Mouse (Mus musculus) liver, postnatal 0 days (tissue): ENCODE results near the gene Abcf2. TPM values are rescaled to one million over a fixed set of nuclear protein-coding genes. Genes with fewer than 3 reads are reported as not detected.

ENCODE experiments used
- ATAC-seq: fragments of 200-750 bp; cut with Nextera tagmentation; 2 replicates; pipeline ENCODE4 v1.8.0; 2017; ENCODE audit warnings: mild to moderate bottlenecking, moderate library complexity
- DNase-seq: peaks from one replicate; pipeline ENCODE4 v3.0.0-alpha.2; 2016
- H3K27ac ChIP-seq: fragments of 300-500 bp; sonication (generic); 2 replicates; pipeline ENCODE4 v1.5.1; 2014; ENCODE audit warnings: antibody characterized with exemption, moderate library complexity, mild to moderate bottlenecking, low read depth
- H3K27me3 ChIP-seq: fragments of 300-500 bp; sonication (generic); 2 replicates; pipeline ENCODE4 v1.6.1; 2014; ENCODE audit warnings: low read length, control low read depth, mixed read lengths; ENCODE audit not compliant: insufficient read depth
- H3K36me3 ChIP-seq: fragments of 300-500 bp; sonication (generic); replicated peaks from 2 replicates; pipeline ENCODE4 v1.6.1; 2014; ENCODE audit warnings: mild to moderate bottlenecking, control low read depth, low read length, moderate library complexity, mixed read lengths; ENCODE audit not compliant: insufficient read depth
- H3K4me1 ChIP-seq: fragments of 300-500 bp; sonication (generic); 2 replicates; pipeline ENCODE4 v1.6.1; 2014; ENCODE audit warnings: antibody characterized with exemption, mild to moderate bottlenecking, control low read depth; ENCODE audit not compliant: insufficient read depth
- H3K4me2 ChIP-seq: fragments of 300-500 bp; sonication (generic); 2 replicates; pipeline ENCODE4 v1.6.1; 2014; ENCODE audit warnings: low read depth, mild to moderate bottlenecking, low read length, moderate library complexity, mixed read lengths
- H3K4me3 ChIP-seq: fragments of 300-500 bp; sonication (generic); 2 replicates; pipeline ENCODE4 v1.5.1; 2014; ENCODE audit warnings: low read depth, low read length
- H3K9ac ChIP-seq: fragments of 300-500 bp; sonication (generic); replicated peaks from 2 replicates; pipeline ENCODE4 v1.6.1; 2014; ENCODE audit warnings: mild to moderate bottlenecking, moderate library complexity
- H3K9me3 ChIP-seq: fragments of 300-500 bp; sonication (generic); 2 replicates; pipeline ENCODE4 v1.6.1; 2016; ENCODE audit warnings: mild to moderate bottlenecking, control low read depth, low read length, mixed read lengths
- CTCF ChIP-seq: sonication (generic); IDR thresholded peaks from 2 replicates; pipeline ENCODE4 v1.5.1; 2016; ENCODE audit warnings: antibody characterized with exemption, low read depth
- EP300 ChIP-seq: IDR thresholded peaks from 2 replicates; pipeline ENCODE4 v1.6.1; 2016; ENCODE audit warnings: antibody characterized with exemption, low read depth, mild to moderate bottlenecking
- WGBS: fragments of 180-500 bp; shearing (Covaris S2); extraction: QIAGEN DNeasy Blood & Tissue Kit; methylation state at CpG from one replicate; pipeline ENCODE4 v1.1.7; 2014; ENCODE audit not compliant: insufficient replicate concordance; 5-methylcytosine and 5-hydroxymethylcytosine counted together
- polyA plus RNA-seq: library from polyadenylated mRNA; unstranded; fragments of >200 nt; fragmentation: Nextera tagmentation; extraction: Ambion mirVana; gene quantifications from 2 replicates; pipeline ENCODE4 v1.2.1, GENCODE M21; 2015

The Abcf2 gene
- polyA plus RNA-seq, 1 experiment from 2014 or later: 26.4 TPM

GRCm38 (mm10) chr5:24602751-24603343, 25.6 kb upstream of the Abcf2 start:
- Histone ChIP-seq H3K27me3 (peaks cover 87% of the 10 kb centered on the region), H3K36me3 (no peaks in the 10 kb centered on the region), H3K4me2 (peak overlapping the region; percentile 71), H3K4me3 (peak overlapping the region; percentile 40), H3K9ac (peak overlapping the region; percentile 50; the same call in 1 of the 2 replicates), H3K9me3 (no peaks in the 10 kb centered on the region), H3K4me1 (peaks cover 27% of the 10 kb centered on the region), H3K27ac (peak overlapping the region; percentile 60; the same call in 1 of the 2 replicates)
- DNase-seq (peak; percentile 70), ATAC-seq (peak; percentile 60)
- no peak for TF ChIP-seq EP300
- no peak for TF ChIP-seq CTCF
- 3% methylated on average over 16 of the region's 16 CpGs for WGBS

DNA sequence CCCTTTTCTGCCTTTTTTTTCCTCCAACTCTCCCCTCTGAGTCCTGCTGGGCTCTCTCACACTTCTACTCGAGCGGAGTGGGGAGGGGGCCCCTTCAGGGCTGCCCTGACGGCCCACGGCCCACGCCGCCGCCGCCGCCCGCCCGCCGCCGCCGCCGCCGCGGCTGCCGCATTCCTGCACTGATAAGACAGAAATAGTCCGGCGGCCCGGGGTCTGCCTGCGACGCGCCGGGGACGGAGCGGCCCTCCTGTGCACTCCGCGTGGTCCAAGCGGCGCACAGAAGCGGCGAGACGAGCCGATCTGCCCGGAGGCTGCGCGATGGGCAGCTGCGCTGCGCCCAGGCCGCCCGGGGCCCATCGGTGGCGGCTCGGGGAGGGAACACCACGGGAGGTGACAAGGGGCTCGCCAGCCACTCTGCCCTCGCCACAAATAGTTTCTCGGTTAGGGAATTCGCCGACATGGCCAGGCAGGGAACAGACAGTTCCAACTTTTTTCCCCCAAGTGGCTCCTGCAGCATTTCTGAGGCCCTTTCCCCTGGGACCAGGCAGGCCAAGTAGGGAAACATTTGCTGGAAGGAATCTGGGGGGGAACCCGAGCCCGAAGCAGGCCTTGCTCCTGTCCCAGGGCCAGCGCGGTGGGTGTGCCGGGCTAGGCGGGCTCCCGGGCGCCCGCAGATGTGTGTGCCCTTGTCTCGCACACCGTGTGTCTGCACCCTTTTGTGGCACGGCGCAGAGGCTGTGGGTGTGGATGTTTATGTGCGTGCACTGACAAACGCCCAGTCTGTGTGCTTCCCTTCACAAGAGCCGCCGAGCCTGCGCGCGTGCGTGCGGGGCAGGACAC, 24.9 kb upstream of the Abcf2 start:
- ATAC-seq: peak; percentile 26
- DNase-seq: peak; percentile 48
- peaks cover 86% of the 10 kb centered on the region for H3K27me3 ChIP-seq
- H3K4me1 ChIP-seq: peaks cover 28% of the 10 kb centered on the region
- no peaks in the 10 kb centered on the region for H3K9me3 ChIP-seq
- peak overlapping the region; percentile 50 for H3K9ac ChIP-seq
- WGBS: under 1% methylated on average over 68 of the region's 73 CpGs
- peak overlapping the region; percentile 60 for H3K27ac ChIP-seq
- no peaks in the 10 kb centered on the region for H3K36me3 ChIP-seq
- H3K4me3 ChIP-seq: peak overlapping the region; percentile 40
- peak overlapping the region; percentile 71 for H3K4me2 ChIP-seq
- no peak for TF ChIP-seq CTCF
- no peak for TF ChIP-seq EP300

DNA sequence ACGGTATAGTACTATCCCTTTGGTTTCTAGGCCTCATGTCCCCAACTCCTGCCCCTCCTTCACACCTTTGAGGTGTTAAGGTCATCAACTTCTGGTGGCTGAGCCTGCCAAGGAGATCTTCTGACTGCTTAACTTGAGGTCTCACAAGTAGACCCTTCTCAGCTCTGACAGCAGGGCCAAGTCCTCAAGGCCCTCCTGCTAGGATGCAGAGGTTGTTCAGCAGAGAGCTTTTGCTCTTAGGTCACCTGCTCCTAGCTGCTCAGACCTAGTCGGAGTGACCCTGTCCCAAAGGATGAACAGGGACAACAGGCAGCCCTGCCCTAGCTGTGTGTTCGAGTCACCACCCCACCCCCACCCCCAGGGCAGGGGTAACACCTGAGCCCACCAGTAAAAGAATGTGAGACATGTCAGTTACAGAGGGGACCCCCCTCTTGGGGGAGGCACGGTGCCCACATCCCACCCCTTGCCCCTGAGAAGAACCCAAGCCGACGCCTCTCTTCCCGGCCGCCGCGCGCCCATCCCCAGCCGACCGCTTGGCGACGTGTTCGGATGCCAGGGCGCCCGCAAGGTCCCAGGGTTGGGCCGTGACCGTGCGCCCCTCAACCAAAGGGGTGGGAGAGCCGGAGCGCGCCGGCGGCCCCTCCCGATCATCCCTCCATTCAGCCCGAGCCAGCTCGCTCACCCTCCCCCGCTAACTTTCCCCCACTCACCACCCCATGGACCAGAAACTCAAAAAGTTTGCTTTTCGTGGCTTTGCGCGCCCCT, 24.0 kb upstream of the Abcf2 start:
- Histone ChIP-seq H3K4me3 (peak overlapping the region; percentile 40), H3K4me2 (peak overlapping the region; percentile 71), H3K27me3 (peaks cover 81% of the 10 kb centered on the region), H3K4me1 (peaks cover 32% of the 10 kb centered on the region), H3K9ac (peak overlapping the region; percentile 50; the same call in 1 of the 2 replicates), H3K27ac (peak overlapping the region; percentile 39; the same call in 1 of the 2 replicates), H3K36me3 (no peaks in the 10 kb centered on the region), H3K9me3 (no peaks in the 10 kb centered on the region)
- WGBS: 3% methylated on average over 32 of the region's 33 CpGs
- ATAC-seq: no peak
- no peak for DNase-seq
- TF ChIP-seq CTCF (no peak), EP300 (no peak)

DNA sequence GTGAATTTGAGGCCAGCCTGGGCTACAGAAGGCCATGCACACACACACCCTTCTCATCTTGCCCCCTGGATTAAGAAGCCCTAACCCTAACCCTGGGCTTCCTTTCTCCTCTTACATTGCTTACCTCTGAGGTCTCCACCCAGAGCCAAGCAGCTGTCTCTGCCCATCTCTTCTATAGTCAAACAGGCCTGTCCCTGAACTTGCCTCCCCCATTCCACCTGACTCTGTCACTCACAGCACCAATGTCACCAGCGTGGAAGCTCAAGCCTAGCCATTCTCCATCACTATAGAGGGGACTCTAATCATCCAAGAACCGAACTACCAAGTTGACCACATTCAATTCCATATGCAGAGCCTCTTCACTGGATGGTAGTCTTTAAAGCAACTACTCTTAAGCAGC, 23.0 kb upstream of the Abcf2 start:
- H3K9ac ChIP-seq: no peak overlapping the region

DNA sequence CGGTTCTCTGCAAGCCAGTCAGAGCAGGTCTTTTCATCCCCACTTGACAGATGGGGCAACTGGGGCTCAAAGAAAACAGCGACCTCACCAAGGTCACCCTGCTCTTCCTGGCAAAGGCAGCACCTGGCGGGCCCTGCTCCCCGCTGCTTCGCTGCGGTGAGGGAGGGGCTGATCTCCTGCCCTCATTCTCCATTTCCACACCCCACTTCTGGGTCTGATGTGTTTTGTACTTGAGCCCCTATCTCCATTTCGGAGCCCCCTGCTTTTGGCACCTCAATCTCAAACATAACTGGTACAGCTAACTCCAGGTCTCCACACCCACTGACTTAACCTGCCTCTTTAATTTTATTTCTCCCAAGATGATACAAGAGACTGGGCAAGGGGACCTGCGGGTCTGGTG, 21.9 kb upstream of the Abcf2 start:
- no peaks in the 10 kb centered on the region for H3K9me3 ChIP-seq
- peaks cover 26% of the 10 kb centered on the region for H3K4me1 ChIP-seq
- H3K27ac ChIP-seq: no peak overlapping the region
- no peak overlapping the region for H3K4me3 ChIP-seq
- DNase-seq: no peak
- H3K9ac ChIP-seq: no peak overlapping the region
- WGBS: 23% methylated on average over 8 of the region's 8 CpGs
- no peak for ATAC-seq
- H3K4me2 ChIP-seq: no peak overlapping the region
- peaks cover 61% of the 10 kb centered on the region for H3K27me3 ChIP-seq
- no peaks in the 10 kb centered on the region for H3K36me3 ChIP-seq
- TF ChIP-seq CTCF (no peak), EP300 (no peak)

More for the DNA sequence above, 23.0 kb upstream of the Abcf2 start:
- TF ChIP-seq EP300: no peak
- no peak for TF ChIP-seq CTCF
- Histone ChIP-seq H3K9me3 (no peaks in the 10 kb centered on the region), H3K36me3 (no peaks in the 10 kb centered on the region), H3K4me3 (no peak overlapping the region), H3K4me2 (no peak overlapping the region), H3K27me3 (peaks cover 72% of the 10 kb centered on the region), H3K27ac (no peak overlapping the region), H3K4me1 (peaks cover 30% of the 10 kb centered on the region)
- DNase-seq (no peak), ATAC-seq (no peak)
- 58% methylated on average over 2 of the region's 2 CpGs for WGBS

DNA sequence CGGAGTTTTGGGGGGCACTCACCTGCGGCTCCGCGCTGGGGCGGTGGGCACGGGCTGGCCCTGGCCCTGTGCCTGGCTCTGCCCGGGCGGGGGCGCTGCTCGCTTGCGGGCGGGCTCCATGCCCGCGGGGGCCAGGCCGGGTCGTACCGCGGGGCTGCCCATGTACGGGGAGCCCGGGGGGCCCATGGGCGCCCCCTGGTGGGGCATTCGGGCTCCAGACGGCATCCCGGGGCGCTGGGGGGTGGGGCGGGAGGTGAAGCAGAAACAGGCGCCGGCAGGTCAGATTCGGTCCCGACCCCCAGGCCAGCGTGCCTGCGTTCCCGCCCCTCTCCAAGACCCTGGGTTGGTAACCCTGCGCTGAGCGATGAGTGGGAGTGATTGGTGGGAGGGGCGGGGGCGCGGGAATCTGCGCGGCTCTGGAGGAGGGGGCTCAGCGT, 21.3 kb upstream of the Abcf2 start:
- 2% methylated on average over 38 of the region's 41 CpGs for WGBS
- peak overlapping the region; percentile 37 for H3K4me3 ChIP-seq
- 0 out of 2 replicates have a peak, but pooled peaks cover 3% of the 10 kb centered on the region for H3K36me3 ChIP-seq
- DNase-seq (peak; percentile 70), ATAC-seq (no peak; the same call in 1 of the 2 replicates)
- H3K27ac ChIP-seq: no peak overlapping the region
- H3K4me1 ChIP-seq: peaks cover 24% of the 10 kb centered on the region
- H3K27me3 ChIP-seq: peaks cover 57% of the 10 kb centered on the region
- H3K9ac ChIP-seq: no peak overlapping the region
- no peak for TF ChIP-seq EP300
- peak; percentile 50 for TF ChIP-seq CTCF
- peak overlapping the region; percentile 68 for H3K4me2 ChIP-seq
- H3K9me3 ChIP-seq: no peaks in the 10 kb centered on the region
